19 mouse cellular contexts compared by ENCODE assay signal in the genomic region with DNA sequence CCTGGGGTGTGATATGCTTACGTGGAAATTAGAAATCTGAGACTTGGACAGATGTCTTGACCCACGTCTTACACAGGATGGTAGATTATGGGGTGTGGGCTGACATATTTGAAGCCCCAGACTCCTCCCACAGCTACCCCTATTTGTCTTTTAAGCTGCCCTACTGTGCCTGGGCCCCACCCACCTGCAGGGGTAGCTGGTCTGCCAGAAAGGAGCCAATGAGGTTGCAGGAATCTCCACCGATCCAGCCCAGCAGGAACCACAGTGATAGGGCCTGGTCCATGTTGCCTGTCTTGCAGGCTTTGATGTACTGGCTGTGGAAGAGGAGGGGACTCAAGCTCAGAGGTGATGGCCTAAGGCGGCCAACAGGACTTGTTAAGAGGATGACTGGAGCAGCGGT. TPM values are rescaled to one million over a fixed set of nuclear protein-coding genes. Genes with fewer than 3 reads are reported as not detected.
A peak's percentile ranks its signal among the peaks of the same experiment; 100 is the strongest.
DNase-seq lines count a peak whose midpoint lies in the region; ATAC-seq and TF ChIP-seq lines count a peak whose summit lies in the region.
"Had no signal": no experiment of that assay in that cellular context is flagged by ENCODE, and none has a peak within 500 bp of the region (broad histone marks: within the 10 kb centered on the region; RNA-seq: fewer than 3 reads in every experiment).

No protein-coding gene starts in this region.

- peak; percentile 21 for DNase-seq in cerebellum, adult 11-12 months
- DNase-seq in cerebellum, adult 8-10 months: no peak
- DNase-seq in liver, postnatal 0 days: no peak
- DNase-seq in liver (no peak), ES-CJ7 (ENCODE audit: low read depth, low spot score) (peak; percentile 52), ZHBTc4 (ENCODE audit: low read depth, low spot score) (peak; percentile 46)
- no peak for DNase-seq in left cerebral cortex, adult 8-10 months (ENCODE audit: low spot score in 2 of 2)
- DNase-seq in embryo, embryonic 9.5 days (ENCODE audit: extremely low spot score): no peak
- DNase-seq: adrenal gland, adult 2 months; adrenal gland, postnatal 10 days; adrenal gland, postnatal 25 days; cerebellum, adult 18-20 months; cerebellum, postnatal 10 days; embryo, embryonic 11 days; gastrocnemius, adult 2 months had no signal

- H3K9me3 ChIP-seq in liver, postnatal 0 days (ENCODE audit: low read length): no peaks in the 10 kb centered on the region
- H3K9me3 ChIP-seq: embryonic facial prominence, embryonic 10.5 days; embryonic facial prominence, embryonic 12.5 days; forebrain, embryonic 13.5 days had no signal

- peaks cover 4% of the 10 kb centered on the region for H3K4me1 ChIP-seq in liver, postnatal 0 days (ENCODE audit: insufficient read depth)
- H3K4me1 ChIP-seq: embryonic facial prominence, embryonic 12.5 days; forebrain, embryonic 13.5 days had no signal

- no peak for TF ChIP-seq CTCF in liver, postnatal 0 days (IDR thresholded peaks at IDR 0.05; ENCODE audit: low read depth)

- peak; percentile 13 for ATAC-seq in liver, postnatal 0 days
- ATAC-seq: forebrain, embryonic 13.5 days; forebrain, embryonic 16.5 days had no signal

- WGBS in liver, postnatal 0 days (ENCODE audit: insufficient replicate concordance): 75% methylated on average over 5 of the region's 5 CpGs

- no peak overlapping the region for H3K4me3 ChIP-seq in liver, postnatal 0 days (ENCODE audit: low read depth, low read length)
- H3K4me3 ChIP-seq: embryonic facial prominence, embryonic 10.5 days; embryonic facial prominence, embryonic 12.5 days; forebrain, embryonic 13.5 days; gastrocnemius, adult 2 months had no signal

- peak overlapping the region; percentile 82 for H3K27ac ChIP-seq in liver, postnatal 0 days (ENCODE audit: low read depth)
- H3K27ac ChIP-seq: embryonic facial prominence, embryonic 10.5 days; embryonic facial prominence, embryonic 12.5 days; forebrain, embryonic 13.5 days; gastrocnemius, adult 2 months had no signal

- no peak overlapping the region for H3K4me2 ChIP-seq in liver, postnatal 0 days (ENCODE audit: low read depth, low read length)
- H3K4me2 ChIP-seq: embryonic facial prominence, embryonic 12.5 days; forebrain, embryonic 13.5 days had no signal

- no peaks in the 10 kb centered on the region for H3K27me3 ChIP-seq in liver, postnatal 0 days (ENCODE audit: insufficient read depth, low read length)
- H3K27me3 ChIP-seq: embryonic facial prominence, embryonic 12.5 days; forebrain, embryonic 13.5 days had no signal

- no peak overlapping the region for H3K9ac ChIP-seq in liver, postnatal 0 days (replicated peaks)
- H3K9ac ChIP-seq: embryonic facial prominence, embryonic 12.5 days; forebrain, embryonic 13.5 days had no signal

- no peak for TF ChIP-seq EP300 in liver, postnatal 0 days (IDR thresholded peaks at IDR 0.05; ENCODE audit: low read depth)

- H3K36me3 ChIP-seq in liver, postnatal 0 days (replicated peaks; ENCODE audit: insufficient read depth, low read length): peaks cover 15% of the 10 kb centered on the region

RNA-seq across cellular contexts. Expression of gene Pqlc2, which starts 8.3 kb away (rescaled TPM):
- polyA plus RNA-seq in liver, postnatal 0 days (2015; fragmentation: Nextera tagmentation; extraction: Ambion mirVana): 33.1 and 33.9 TPM in 2 replicates
- 10 to 100 TPM; 12.3 to 18.9 (median 14.4) TPM for total RNA-seq in left cerebral cortex, adult 8-10 months (2022)

RNA-seq across cellular contexts. Expression of gene Akr7a5, which starts 8.3 kb away (rescaled TPM):
- polyA plus RNA-seq in liver, postnatal 0 days (2015; fragmentation: Nextera tagmentation; extraction: Ambion mirVana): 117 and 121 TPM in 2 replicates
- 10 to 100 TPM; 20.4 to 29.5 (median 26.9) TPM for total RNA-seq in left cerebral cortex, adult 8-10 months (2022)

RNA-seq across cellular contexts. Expression of gene Mrto4, which starts 50.1 kb away (rescaled TPM):
- polyA plus RNA-seq in liver, postnatal 0 days (2015; fragmentation: Nextera tagmentation; extraction: Ambion mirVana): 46.2 and 46.7 TPM in 2 replicates
- 10 to 100 TPM; 43.2 to 54.3 (median 49.8) TPM for total RNA-seq in left cerebral cortex, adult 8-10 months (2022)

RNA-seq across cellular contexts. Expression of gene Emc1, which starts 50.1 kb away (rescaled TPM):
- 6.8 and 8.2 TPM in 2 replicates for polyA plus RNA-seq in liver, postnatal 0 days (2015; fragmentation: Nextera tagmentation; extraction: Ambion mirVana)
- total RNA-seq in left cerebral cortex, adult 8-10 months (2022): 10 to 100 TPM; 89.4 to 92.6 (median 91.1) TPM

RNA-seq across cellular contexts. Expression of gene Ubr4, which starts 50.2 kb away (rescaled TPM):
- polyA plus RNA-seq in liver, postnatal 0 days (2015; fragmentation: Nextera tagmentation; extraction: Ambion mirVana): 24.6 and 24.7 TPM in 2 replicates
- 100 to 1,000 TPM; 149 to 211 (median 162) TPM for total RNA-seq in left cerebral cortex, adult 8-10 months (2022)

Comparison
In these comparisons a context has a peak if more than half of its experiments do, and no peak if none do; other contexts are left out.
1. DNase-seq: peak in cerebellum, adult 11-12 months (single experiment), ES-CJ7 (single experiment) and ZHBTc4 (single experiment); none in cerebellum, adult 8-10 months (single experiment), liver, postnatal 0 days (single experiment), liver (single experiment), left cerebral cortex, adult 8-10 months (0 of 2) and embryo, embryonic 9.5 days (single experiment).